Mouse (Mus musculus): Measurements from ENCODE around the gene D16Ertd472e.

- TF ChIP-seq CTCF (IDR thresholded peaks at IDR 0.05; ENCODE audit: borderline replicate concordance, insufficient read depth, low read depth, low read length), result no peak
- no peak for TF ChIP-seq POLR2A (IDR thresholded peaks at IDR 0.05; ENCODE audit: borderline replicate concordance, insufficient read depth, low read length)
These were observed 74.0 kb downstream of the D16Ertd472e start for GRCm38 (mm10) chr16:78502492-78502891.
